Mouse (Mus musculus) embryo, embryonic 11 days (tissue): Measurements from ENCODE around the gene Lsm11.
"Not testable (repeated sequence)": the region's sequence is repeated elsewhere in the genome, so short reads cannot be mapped to it uniquely, and the experiment has no call there.

Experiments used
- DNase-seq: peaks from one replicate; pipeline ENCODE4 v3.0.0-alpha.2; 2015

The Lsm11 gene

GRCm38 (mm10) chr11:45881026-45881682 is 63.6 kb downstream of the Lsm11 start:
- peak; percentile 64 for DNase-seq

GRCm38 (mm10) chr11:45879366-45879765 is 65.4 kb downstream of the Lsm11 start:
- DNase-seq, result not testable (repeated sequence)
